Mouse (Mus musculus): ENCODE measurements around the gene Fbxl14.
"Not testable (repeated sequence)": the region's sequence is repeated elsewhere in the genome, so short reads cannot be mapped to it uniquely, and the experiment has no call there.

Gene Fbxl14

GRCm38 (mm10) chr6:119470777-119471176 lies 8.7 kb upstream of the Fbxl14 start:
- no peak for DNase-seq (ENCODE audit: low read depth, low spot score)

DNA sequence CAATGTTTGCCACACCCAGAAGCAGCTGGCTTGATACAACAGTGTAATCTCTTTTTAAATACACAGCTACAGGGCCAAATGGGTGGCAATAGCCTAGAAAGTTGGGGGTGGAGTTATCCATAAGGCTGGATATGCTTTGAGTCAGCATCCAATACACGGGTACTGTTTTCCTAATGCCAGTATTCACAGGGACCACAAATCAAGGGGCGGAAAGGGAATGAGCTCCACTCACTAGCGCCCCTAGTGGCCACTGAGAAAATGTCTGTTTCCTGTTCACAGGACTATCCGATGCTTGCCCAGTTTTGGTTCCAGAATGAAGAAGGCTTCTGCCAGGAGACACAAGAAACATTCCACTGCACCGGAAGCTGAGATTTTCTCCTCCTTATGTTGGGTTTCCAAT lies 7.3 kb upstream of the Fbxl14 start:
- no peak for DNase-seq (ENCODE audit: low read depth, low spot score)

- no peak for DNase-seq (ENCODE audit: low read depth, low spot score)
These were observed 6.8 kb upstream of the Fbxl14 start for GRCm38 (mm10) chr6:119472705-119473104.

- DNase-seq (ENCODE audit: low read depth, low spot score), result no peak
These were observed 6.0 kb upstream of the Fbxl14 start for GRCm38 (mm10) chr6:119473446-119473845.

- no peak for DNase-seq (ENCODE audit: low read depth, low spot score)
These were observed 5.5 kb upstream of the Fbxl14 start for GRCm38 (mm10) chr6:119473992-119474391.

DNA sequence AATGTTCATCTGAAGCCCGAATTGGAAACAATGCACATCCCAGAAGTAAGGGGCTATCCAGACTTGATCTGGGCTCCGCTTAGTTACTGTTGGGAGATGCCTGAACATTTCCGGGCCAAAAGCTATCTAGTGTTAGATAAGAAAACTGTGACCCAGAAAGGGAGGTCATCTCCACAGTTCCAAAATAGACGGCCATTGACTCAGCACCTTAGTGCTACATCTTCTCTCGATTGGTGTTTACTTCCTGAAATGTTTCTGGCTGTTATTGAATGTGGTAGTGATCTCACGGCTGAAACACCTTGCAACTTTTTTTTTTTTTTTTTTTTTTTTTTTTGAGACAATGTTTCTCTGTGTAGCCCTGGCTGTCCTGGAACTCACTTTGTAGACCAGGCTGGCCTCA lies 3.5 kb upstream of the Fbxl14 start:
- no peak for DNase-seq (ENCODE audit: low read depth, low spot score)

DNA sequence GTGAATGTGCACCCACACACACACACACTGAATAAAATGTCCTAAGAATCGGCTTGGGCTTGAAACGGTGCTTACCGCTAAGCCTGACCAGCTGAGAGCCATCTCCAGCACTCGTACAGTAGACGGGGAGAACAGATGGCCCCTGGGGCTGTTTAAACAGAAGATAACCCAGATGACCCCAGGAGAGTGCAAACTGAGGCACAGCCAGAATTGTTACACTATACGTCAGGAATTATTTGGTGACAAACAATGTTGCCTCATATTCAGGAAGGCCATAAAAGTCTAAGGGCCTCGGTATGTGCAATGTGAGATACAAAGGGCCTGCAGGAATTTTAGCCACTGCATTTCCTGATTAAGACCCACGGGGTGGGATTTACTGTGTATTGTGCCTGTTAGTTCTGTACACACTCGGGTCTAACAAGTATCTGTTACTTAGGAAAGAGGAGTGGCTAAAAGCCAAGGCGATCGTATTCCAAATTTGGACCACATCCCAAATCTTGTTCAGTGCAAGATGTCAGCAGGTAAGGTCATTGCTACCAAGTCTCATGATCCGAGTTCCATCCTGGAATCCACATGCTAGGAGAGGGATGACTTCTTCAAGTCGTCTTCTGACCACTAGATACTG lies 1.7 kb upstream of the Fbxl14 start:
- DNase-seq (ENCODE audit: low read depth, low spot score), result no peak

GRCm38 (mm10) chr6:119478560-119479342 lies 717 bp upstream of the Fbxl14 start:
- DNase-seq (ENCODE audit: low read depth, low spot score), result peak; percentile 73

DNA sequence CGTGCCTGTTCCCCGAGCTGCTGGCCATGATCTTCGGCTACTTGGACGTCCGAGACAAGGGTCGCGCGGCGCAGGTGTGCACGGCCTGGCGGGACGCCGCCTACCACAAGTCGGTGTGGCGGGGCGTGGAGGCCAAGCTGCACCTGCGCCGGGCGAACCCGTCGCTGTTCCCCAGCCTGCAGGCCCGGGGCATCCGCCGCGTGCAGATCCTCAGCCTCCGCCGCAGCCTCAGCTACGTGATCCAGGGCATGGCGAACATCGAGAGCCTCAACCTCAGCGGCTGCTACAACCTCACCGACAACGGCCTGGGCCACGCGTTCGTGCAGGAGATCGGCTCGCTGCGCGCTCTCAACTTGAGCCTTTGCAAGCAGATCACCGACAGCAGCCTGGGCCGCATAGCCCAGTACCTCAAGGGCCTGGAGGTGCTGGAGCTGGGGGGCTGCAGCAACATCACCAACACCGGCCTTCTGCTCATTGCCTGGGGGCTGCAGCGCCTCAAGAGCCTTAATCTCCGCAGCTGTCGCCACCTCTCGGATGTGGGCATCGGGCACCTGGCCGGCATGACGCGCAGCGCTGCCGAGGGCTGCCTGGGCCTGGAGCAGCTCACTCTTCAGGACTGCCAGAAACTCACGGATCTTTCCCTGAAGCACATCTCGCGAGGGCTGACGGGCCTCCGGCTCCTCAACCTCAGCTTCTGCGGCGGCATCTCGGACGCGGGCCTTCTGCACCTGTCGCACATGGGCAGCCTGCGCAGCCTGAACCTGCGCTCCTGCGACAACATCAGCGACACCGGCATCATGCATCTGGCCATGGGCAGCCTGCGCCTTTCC lies 623 bp downstream of the Fbxl14 start:
- no peak for DNase-seq (ENCODE audit: low read depth, low spot score)

DNA sequence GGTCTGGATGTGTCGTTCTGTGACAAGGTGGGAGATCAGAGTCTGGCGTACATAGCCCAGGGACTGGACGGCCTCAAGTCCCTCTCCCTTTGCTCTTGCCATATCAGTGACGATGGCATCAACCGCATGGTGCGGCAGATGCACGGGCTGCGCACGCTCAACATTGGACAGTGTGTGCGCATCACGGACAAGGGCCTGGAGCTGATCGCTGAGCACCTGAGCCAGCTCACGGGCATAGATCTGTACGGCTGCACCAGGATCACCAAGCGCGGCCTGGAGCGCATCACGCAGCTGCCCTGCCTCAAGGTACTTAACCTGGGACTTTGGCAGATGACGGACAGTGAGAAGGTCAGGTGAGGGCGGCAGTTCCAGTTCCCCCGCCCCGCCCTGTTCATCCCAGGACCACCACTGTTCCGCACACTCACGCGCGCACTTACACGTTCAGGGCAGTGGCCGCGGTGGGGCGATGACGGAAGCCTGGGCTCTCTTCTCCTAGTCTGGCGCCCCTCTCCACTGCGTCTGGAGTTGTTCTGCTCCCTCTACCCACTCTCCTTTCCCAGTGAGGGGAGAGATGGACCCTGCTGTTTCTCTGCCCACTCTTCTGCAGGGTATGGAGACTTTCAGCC lies 1.4 kb downstream of the Fbxl14 start:
- no peak for DNase-seq (ENCODE audit: low read depth, low spot score)

DNA sequence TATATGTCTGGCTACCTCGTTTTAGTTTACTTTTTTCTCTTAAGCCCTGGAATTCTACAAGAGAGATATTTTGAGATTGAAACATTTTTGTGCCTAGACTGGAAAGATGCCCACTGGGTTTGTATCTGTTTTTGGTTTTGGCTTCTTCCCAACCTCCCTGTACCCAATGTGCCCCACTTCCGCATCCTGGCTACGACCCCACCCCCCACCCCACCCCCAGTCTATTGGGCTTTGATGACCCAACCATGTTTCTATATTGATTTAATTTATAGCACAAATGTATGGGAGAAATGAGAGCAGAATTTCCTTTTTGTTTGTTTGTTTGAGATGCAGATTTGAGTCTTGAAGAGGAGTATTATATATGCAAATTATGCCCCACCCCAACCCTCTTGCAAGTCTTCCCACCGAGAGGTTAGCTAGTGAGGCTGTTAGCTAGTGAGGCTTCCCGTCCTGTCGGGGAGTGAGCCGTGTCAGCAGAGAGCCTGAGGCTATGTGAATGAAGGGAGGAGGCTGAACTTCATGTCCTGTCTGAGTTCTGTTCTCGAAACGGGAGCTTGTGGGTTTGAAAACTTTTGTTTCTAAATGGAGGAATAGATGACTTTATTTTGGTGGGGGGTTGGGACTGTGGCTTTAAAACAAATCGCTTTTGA lies 2.4 kb downstream of the Fbxl14 start:
- not testable (repeated sequence) for DNase-seq (ENCODE audit: low read depth, low spot score)

- no peak for DNase-seq (ENCODE audit: low read depth, low spot score)
These were observed 3.6 kb downstream of the Fbxl14 start for GRCm38 (mm10) chr6:119482958-119483600.

DNA sequence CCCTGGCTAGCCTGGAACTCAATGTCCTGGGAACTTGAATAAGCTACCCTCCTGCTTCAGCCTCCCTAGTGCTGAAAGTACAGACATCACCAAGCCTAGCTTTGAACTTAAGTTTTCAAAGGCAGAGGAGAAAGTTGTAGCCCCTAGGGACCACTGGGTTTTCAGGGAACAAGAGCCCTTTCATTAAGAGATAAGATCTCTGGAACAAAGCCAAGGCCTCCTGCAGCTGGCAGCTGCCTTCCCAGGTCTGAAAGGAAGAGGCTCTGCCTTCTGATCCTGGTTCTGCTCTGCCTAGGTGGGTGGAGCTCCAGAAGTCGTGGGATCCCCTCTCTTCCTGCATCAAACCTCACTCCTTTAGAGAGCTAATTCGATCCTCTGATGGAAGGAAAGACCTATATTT lies 6.0 kb downstream of the Fbxl14 start:
- no peak for DNase-seq (ENCODE audit: low read depth, low spot score)

- no peak for DNase-seq (ENCODE audit: low read depth, low spot score)
These were observed 7.1 kb downstream of the Fbxl14 start for GRCm38 (mm10) chr6:119486381-119487084.

GRCm38 (mm10) chr6:119487085-119487458 lies 7.6 kb downstream of the Fbxl14 start:
- no peak for DNase-seq (ENCODE audit: low read depth, low spot score)

GRCm38 (mm10) chr6:119487619-119488018 lies 8.2 kb downstream of the Fbxl14 start:
- no peak for DNase-seq (ENCODE audit: low read depth, low spot score)

DNA sequence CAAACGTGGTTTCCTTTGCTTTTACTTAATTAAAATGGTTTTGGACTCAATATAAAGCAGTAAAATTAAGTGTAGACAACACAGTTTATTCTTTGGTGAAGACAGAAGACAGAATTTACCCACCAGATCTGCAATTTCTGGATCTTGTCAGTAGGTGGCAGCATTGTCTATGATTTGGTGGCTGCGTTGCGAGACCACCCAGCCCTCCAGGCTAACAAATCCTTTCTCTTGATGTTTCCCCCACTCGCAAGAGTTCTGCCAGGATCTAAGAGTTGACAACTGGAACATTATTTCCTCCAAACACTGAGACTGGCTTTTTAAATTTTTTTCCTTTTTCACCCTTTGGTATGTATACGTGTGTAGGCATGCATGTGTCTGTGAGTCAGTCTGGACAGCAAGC lies 10.3 kb downstream of the Fbxl14 start:
- DNase-seq (ENCODE audit: low read depth, low spot score), result no peak

DNA sequence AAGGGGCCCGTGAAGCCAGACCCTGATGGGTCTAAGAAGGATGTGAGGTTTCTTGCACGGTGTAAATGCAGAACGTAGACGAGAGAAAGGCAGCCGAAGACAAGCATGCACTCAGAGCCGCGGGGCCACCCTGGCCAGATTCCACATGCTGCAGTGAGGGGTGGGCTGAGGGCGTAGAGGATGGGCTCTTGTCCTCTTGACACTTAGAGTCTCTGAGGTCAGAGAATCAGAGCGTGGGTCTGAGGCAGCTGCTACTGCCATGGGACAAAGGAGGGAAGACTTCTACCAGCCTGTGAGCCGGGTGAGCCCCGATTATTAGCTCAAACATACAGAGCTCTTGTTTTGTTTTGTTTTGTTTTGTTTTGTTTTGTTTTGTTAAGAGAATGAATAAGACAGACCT lies 11.1 kb downstream of the Fbxl14 start:
- DNase-seq (ENCODE audit: low read depth, low spot score), result no peak

GRCm38 (mm10) chr6:119491006-119491405 lies 11.5 kb downstream of the Fbxl14 start:
- DNase-seq (ENCODE audit: low read depth, low spot score), result no peak

DNA sequence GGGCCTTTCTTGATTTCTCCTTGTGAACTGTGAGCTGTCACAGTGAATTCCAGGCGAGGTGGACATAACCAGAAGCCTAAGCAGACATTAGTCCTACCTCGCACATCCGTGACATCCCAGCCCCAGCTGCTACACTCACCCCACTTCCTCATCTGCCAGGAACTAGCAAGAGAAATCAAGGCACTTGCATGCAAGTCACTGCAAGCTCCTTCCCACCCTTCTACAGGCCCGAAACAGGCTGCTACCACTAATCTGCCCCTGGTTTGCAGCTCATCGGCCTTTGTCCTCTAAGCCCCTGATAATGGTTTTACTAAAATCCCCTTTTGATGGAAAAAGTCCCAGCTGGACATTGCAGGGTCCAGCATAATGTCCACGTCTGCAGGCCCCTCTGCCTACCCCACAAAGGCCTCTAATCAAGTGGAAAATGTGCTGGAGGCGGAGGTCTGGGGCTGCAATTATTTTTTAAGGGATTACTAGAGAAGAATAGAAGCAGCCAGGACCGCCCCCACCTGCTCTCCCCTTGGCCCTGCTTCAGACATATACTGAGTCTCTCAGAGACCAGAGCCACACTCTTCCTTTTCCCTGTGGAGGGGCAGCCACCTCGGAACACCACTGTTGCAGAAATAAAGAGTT lies 12.6 kb downstream of the Fbxl14 start:
- DNase-seq (ENCODE audit: low read depth, low spot score), result no peak

Measured in retina, adult 2 months (tissue).